Mouse (Mus musculus) forelimb bud, embryonic 11.5 days (tissue): ENCODE results near the gene Gm48552.

Experiments used
- DNase-seq: peaks from one replicate; pipeline ENCODE4 v3.0.0-alpha.2; 2012; ENCODE audit warnings: low read depth, low spot score

Gm48552 gene

DNA sequence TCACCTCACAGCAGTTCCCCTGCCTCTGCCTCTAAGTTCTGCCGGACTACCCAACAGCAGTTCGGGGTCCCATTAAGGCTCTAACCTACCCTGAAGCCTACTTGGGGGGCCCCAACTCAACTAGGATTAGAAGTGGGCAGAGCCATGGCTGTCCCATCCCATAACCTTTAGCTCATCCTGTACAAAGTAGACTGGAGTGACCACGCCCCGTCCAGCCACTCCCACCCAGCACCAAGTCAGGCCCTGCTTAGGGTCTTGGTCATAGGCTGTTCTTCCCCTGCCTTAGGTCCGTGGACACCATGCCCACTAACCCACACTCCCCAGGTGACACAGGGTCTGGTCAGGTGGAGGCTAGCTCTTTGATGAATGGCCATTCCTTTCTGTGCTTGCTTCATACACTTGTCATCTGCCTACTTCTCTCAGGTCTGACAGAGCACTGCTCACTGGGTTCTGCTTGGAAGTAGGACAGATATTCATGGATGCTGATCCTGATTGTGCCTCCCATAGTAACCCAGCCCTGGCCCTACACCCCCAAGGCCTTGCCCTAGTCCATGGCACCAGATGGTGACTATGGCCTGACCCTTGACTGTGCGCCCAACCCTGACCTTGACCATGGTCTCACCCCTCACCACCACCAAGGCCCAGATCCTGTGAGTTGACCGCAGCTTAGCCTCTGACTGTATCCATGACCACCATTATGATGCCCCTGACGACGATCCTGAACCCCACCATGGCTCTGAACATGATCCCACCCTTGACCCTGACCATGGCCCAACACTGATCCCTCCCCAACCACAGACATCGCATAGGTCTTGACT lies 30.5 kb downstream of the Gm48552 start:
- DNase-seq: no peak

DNA sequence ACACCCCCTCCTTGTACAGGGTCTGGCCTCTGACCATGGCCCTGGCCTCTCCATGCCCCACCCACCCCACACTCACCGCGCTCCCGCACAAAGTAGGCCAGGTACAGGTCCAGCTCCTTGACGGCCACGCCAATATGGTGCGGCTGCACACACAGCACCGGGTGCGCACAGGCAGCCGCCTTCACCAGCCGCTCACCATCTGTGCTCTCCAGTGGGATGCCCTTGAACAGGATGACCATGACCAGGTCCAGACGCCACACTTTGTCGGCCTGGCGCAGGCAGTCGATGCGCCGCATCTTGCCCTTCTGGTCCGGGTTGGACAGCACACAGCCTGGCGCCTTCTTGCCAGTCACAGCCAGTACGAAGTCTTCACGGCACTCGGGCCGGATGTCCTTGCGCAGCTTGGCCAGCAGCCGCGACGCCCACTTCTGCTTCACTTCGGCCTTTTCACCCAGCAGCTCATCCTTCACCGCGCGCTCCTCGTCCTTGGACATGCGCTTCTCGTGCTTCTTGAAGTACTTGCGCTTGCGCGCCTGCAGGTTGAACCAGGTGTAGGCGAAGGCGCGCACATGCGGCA lies 31.5 kb downstream of the Gm48552 start:
- DNase-seq: no peak

DNA sequence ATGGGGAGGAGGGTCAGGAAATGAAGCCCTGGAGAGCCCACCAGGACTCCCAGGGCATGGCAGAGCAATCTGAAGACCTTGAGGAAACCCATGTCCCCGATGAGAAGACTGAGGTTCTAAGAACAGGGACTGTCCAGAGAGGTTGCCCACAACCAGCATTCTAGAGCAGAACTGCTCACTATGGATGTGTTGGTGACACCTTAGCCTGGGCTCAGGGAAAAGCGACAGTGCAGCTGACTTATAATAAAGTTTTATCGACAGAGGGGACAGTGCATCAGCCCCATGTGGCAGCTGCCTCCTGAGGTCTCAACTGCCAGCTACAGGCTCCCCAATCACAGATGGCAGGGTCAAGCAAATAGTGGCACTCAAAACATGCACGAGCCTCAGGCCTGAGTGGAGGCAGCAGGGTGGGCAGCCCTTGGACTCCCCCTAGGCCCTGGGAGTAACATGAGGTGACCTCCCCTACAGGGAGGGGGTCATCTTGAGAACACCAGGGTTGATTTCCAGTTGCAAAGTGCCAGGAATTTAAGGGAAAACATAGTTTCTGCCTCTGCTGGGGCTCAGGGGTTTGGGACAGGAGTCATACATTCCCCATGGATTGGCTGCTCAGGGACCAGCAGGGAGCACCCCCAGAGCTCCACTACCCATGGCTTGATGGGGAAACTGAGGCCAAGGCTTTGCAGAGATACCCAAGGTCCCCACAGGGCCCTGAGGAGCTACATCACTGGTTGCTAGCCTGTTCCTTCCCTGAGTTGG lies 32.4 kb downstream of the Gm48552 start:
- DNase-seq: no peak

DNA sequence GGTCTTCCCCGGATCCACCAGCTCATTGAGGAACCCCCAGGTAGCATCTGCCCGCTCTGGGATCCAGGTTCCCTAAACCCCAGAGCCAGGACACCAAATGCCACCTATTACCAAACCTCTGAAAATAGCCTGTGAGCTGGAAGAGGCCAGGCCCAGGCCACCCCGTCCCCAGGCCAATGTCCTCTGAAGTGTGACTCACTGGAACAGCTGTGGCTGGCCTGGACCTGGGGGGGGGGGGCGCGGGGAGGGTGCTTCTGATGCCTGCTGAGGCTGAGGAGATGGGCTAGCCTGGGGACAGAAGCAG lies 32.9 kb downstream of the Gm48552 start:
- no peak for DNase-seq

DNA sequence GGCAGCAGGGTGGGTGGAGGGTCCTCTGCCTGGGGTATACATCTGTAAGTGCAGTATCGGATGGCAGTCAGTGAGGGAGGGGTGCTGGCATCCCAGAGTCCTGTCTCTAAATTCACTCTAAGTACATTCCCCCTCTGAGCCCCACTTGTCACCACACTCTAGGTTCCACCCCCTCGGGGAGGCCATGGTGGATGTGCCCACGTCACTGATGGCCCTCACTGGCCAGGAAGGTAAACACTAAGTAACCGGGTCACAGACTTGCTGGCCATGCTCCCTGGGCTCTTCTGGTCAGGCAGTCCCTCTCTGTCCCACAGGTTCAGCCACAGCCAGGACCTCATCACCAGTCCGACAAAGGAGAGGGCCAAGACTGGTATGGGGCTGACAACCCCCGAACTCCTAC lies 33.4 kb downstream of the Gm48552 start:
- DNase-seq: no peak

DNA sequence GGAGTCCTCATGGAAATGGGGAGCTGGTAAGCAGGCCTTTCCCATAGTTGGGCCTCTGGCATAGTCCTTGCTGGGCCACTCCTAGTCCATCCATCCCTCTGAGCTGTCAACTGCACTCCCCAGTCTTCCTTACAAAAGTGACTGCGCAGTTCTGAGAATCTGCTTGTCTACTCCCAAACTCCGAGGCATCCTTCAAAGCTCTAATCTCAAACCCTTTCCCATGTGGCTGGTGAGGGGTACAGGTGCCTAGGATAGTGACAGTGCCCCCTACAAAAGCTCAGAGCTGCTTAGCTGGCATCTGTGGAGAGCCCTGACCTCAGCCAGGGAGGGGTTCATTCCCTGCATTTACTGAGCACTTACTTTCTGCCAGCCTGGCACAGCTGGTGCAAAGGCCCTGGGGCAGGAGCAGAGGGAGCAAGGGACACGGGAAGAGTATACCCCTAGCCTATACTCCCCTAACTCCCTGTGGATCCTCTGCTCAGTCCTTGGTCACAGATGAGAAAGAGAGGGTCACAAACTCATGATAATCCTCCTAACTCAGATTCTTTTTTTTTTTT lies 33.9 kb downstream of the Gm48552 start:
- no peak for DNase-seq

DNA sequence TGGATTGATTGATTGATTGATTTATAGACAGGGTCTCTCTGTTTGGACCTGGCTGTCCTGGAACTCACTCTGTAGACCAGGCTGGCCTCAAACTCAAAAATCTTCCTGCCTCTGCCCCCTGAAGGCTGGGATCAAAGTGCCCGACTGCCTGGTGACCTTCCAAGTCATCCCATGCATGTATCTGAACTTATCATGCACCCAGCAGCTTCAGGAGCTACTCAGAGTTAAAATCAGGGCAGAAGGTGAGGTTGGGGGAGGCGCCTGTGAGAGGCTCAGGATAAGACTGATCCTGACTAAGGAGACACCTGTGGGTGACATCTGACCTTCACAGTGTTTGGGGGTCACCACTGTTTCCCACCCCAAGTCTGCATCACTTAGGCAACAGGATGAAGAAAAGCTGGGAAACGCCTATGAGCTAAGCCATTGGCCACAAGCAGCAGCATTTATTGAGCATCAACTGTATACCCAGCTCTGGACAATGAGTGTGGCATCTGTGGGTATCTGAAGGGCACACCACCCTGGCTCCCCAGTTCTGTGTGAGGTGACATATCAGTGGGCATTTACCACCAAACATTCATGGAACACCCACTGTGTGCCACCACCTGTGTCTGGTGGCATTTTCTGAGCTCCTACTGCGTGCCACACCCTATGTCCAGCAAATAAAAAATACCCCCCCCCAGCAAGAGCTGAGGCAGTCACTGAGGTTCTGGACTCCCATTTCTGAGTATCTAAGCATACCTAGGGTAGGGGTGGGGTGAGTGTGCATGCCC lies 34.9 kb downstream of the Gm48552 start:
- DNase-seq: no peak

DNA sequence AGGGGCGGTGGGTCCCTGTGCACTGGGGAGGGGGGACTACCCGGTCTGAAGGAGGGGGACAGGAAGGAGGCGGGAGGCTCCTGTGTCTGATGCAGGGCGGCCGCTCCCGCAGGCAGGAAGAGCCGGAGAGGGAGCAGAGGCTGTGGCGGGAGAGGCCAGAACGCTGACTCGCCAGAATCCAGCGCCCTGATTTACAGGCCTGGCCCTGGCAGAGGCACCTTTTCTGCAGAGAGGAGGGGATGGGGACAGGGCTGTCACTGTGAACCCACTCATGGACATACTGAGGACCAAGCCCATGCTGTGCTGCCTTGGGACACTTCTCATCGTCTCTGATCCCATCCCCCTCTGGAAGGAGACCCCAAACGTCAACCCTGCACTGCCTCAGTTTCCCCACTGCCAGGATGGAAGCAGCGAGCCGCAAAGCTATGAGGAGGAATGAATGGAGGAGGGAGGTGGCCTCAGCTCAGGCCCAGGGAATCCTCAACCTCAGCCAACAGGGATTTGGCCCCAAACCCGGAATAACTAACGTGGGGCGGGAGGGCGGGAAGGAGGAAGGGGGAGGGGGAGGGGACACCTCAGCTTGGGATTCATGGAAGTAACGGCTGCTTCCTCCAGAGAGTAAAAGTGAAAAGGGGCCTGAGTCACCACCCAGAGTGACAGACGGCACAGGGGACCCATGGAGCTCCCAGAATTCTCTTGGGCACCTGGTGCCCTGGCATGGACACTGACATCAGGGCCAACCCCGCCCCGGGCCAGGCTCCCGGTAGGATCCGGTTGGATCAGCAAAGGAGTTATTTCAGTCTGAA lies 35.6 kb downstream of the Gm48552 start:
- no peak for DNase-seq

DNA sequence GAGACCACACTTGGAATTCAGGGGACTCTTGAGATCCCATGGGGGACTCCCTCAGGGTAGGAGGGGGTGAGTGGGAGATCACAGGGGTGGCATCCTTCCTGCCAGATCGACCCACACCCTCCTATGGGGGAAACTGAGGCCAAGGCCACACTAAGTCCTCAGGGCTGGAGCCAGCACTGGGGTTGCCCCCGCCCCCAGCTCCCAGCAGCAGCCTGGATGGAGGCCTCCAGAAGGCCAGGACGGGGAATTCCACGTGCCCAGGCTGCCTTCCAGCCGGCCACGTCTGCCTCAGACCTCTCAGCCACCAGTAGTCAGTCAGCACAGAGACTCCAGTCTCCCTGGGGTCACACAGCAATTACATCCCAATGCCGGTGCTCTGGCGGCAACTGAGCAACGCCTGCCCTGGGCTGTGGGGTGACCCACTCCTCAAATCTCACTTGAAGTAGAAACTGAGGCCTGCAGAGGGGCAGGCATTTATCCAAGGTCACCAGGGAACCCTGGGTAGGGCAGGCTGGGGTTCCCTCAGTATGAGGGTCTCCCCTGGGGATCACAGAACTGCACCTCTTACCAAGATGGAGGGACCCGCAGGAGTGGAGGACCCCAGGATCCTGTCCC lies 36.5 kb downstream of the Gm48552 start:
- DNase-seq: no peak

DNA sequence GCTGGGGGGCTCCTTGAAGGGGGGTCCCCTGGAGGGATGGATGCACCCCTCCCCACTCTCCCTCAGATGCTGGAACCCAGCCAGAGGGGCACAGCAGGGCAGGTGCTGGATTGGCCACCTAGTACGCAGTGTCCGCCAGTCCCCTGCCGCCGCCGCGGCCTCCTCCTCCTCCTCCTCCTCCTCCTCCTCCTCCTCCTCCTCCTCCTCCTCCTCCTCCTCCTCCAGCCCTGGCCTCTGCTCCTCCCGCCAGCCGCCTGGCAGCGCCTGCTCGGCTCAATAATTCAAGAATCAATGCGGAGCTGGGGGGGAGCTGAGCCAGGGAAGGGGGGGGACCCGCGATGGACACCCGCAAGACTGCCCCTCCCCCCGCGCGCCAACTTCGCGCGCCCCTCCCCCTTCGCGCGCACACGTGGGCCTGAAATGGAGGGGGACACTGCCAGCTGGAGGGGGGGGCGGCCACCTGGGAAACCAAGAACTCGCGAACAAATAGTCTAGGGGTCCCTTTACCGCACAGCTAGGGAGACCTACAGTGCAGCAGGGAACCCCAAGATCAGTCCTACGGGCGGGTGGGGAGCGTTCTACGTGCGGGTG lies 37.4 kb downstream of the Gm48552 start:
- no peak for DNase-seq

DNA sequence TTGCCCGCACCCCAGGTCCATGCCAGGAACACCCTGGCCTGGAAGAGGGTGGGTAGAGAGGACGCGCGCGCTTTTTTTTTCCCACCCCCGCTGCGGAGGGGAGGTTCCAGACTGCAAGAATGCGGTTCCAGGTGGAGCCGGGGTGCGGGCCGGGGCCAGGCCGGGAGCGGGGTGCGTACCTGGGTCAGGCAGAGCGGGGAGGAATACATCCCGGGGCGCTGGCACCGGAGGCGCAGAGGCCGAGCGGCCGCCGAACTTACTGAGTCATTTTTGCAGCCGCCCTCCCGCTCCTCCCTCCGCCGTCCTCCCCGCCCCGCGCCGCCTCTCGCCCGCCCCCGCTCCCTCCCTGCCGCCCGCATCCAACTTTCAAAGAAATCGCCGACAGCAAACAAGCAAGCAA lies 38.1 kb downstream of the Gm48552 start:
- DNase-seq: no peak

DNA sequence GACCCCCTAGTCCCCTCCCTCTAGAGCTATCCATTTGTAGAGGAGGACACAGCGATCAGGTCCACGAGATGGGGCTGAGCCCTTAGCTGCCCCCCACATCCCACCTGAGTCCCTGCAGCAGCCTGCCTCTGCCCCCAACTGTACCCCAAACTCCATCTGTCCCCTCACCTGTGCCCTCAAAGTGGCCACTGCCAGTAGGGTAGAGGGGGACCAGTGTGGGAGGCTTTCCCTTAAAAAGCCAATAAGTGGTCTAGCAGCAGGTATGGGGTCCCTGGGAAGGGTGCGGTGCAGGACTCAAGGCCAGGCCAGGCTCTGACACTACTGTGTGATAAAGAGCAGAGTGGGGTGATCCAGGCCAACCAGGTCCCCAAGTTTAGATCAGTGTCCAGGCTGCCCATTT lies 38.5 kb downstream of the Gm48552 start:
- no peak for DNase-seq

DNA sequence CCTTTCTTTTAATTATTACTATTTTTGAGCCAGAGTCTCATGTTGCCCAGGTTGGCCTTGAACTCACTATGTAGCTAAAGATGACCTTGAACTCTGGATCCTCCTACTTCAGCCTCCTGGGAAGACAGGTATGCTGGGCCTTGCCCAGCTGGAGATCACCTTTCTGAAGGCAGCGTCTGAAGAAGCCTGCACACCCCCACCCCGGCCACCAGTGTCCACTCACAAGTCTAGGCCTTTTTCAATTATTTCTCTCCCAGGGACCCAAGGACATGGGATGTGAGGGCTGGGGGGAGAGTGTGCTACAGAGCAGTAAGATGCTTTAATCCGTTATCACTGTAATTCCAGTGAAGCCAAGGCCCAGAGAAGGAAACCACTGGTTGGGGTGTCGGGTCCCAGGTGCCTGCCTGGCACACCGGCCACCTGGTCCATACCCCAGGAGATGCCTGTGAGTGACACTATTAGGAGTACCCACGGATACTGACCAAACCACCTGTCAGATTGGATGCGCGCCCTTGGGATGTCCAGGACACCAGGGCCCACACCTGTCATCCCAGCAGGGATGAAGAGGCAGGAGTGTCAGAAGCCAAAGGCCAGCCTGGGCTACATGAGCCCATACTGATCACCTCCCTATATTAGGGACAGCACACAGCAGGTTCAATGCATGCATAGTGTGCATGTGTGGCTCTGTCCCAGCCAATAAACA lies 39.1 kb downstream of the Gm48552 start:
- DNase-seq: no peak

DNA sequence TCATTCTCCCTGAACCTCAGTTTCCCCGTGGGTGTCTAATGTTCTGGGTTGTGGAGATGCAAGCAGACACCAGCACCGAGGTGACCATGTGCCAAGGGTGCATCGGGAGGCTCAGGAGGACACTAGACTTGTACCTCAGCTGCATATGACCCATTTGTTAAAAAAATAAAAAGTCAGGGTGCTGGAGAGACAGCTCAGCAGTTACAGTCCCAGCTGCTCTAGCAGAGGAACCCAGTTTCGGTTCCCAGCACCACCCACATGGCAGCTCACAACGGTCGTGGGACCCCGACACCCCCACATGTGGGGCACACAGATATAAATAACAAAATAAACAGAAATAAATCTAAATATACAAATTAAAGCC lies 39.7 kb downstream of the Gm48552 start:
- no peak for DNase-seq

DNA sequence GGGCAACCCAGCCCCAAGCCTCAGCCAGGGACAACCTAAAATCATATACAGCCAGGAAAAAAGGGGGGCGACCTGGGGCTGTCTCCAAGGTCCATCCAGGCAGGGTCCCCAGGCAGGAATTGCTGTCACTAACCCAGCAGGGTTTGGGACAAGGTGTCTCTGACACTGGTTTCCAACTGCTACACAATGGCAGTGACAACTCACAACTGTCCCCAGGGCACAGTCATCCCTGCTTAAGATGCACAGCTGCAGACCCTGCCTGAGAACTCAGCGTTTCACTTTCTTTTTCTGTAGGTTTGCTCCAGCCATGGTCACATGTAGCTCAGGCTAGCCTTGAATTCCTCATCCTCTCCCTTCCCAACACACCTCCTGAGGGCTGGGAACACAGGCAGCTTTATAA lies 40.3 kb downstream of the Gm48552 start:
- no peak for DNase-seq

DNA sequence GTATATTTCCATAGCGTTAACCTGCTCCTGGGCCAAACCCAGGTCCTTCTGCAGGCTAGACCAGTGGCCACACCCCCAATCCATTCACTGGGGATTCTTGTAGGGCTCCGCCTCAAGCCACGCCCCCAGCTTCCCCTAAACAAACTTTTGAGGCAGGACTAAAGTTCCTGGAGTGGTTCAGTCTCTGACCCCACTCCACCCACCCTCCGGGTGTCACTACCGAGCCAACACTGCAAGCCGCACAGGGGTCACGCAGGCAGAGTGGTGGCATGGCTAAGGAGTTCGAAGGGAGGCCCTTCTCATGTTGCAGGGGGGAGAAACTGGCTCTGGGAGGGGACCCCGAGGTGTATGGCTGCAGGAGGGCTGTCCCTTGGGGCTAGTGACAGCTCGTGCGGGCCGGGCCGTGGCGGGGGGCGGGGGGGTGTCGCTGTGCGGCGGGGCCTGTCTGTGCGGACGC lies 40.8 kb downstream of the Gm48552 start:
- peak; percentile 75 for DNase-seq

DNA sequence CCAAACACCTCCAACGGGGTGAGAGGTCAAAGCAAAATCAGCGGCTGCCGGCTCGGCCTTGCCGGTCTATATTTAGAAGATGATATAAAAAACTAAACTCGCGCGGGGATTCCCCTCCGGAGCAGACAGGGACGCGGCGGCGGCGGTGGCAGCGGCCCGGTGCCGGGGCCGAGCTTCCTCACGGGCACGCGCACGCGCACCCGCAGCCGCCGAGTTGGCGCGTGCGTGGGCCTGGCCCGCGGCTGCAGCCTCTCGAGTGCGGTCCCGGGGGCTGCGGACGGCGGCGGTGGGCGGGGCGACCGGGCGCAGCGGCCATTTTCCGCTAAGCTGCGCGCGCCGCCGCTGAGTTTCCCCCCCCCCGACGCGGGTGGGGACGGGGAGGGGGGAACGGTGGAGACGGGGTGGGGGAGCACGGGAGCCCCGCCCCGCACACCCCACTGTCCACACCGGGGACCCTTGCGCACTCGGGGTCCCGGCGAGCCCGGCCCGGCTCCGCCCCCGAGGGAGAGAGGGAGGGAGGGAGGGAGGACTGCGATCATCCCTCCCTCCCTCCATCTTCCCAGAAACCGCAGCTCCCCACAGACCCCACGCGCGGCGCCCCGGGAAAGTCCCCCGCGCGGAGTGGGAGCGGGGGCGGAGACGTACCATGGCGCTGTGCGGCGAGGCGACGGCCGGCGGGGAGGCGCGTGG lies 41.5 kb downstream of the Gm48552 start:
- DNase-seq: no peak

DNA sequence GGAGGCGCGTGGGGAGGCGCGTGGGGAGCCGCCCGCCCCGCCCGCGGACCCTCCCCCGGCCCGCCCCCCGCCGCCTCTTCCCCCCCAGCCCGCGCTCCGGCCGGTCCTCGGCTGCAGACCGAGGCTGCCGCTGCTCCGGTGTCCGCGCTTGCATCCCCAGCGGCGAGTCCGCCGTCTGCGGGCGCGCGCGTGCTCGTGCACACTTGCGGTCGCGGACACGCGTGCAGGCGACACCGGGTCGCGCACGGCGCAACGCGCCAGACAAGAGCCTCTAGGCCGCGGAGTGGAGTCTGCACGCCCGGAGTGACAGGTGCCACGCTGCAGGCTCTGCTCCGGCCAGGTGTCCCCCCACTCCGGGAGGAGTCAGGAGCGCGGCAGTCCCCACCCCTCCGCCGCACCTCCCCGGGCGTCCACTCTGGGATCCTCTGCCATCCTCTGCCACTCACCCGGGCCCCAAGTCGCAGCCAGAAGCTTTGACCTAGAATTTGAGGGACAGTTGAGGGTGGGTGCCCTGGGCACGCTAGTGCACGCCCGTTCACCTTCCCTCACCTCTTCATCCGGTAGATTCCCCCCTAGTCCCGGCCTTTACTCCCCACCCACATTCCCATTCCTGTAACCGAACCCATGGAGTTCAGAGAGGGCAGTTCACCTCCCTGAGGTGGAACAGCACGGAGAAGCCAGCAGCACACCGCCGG lies 42.2 kb downstream of the Gm48552 start:
- DNase-seq: no peak
